Mouse (Mus musculus) G1E (cell line): ENCODE results near the gene Igsf3.

ENCODE experiments used
- CTCF ChIP-seq: IDR thresholded peaks from 2 replicates; pipeline ENCODE4 v1.5.1; 2012; ENCODE audit warnings: low read depth, low read length, inconsistent platforms, mixed read lengths
- GATA1 ChIP-seq: IDR thresholded peaks from 2 replicates; pipeline ENCODE4 v1.6.1; 2012; ENCODE audit warnings: borderline replicate concordance, low read length, inconsistent platforms, mixed read lengths
- GATA2 ChIP-seq: IDR thresholded peaks from 2 replicates; pipeline ENCODE4 v1.6.1; 2012; ENCODE audit warnings: low read depth, low read length, inconsistent platforms, borderline replicate concordance
- POLR2AphosphoS5 ChIP-seq: IDR thresholded peaks from 2 replicates; pipeline ENCODE4 v1.6.1; 2012; ENCODE audit warnings: low read depth, low read length, inconsistent platforms; ENCODE audit not compliant: insufficient replicate concordance
- TAL1 ChIP-seq: conservative IDR thresholded peaks from 2 replicates; pipeline ENCODE4 v1.6.1; 2012; ENCODE audit warnings: low read depth, low read length, inconsistent platforms, mixed read lengths

GRCm38 (mm10) chr3:101365081-101365612, 11.7 kb upstream of the Igsf3 start:
- TF ChIP-seq GATA1 (no peak), CTCF (no peak), POLR2AphosphoS5 (no peak), TAL1 (no peak), GATA2 (no peak)
